Mouse (Mus musculus) left cerebral cortex, postnatal 14 days (tissue): ENCODE measurements around the gene Ube2i. TPM values are rescaled to one million over a fixed set of nuclear protein-coding genes. Genes with fewer than 3 reads are reported as not detected.
A peak's percentile ranks its signal among the peaks of the same experiment; 100 is the strongest.
"Not testable (repeated sequence)": the region's sequence is repeated elsewhere in the genome, so short reads cannot be mapped to it uniquely, and the experiment has no call there.

Source experiments
- DNase-seq, 2 experiments: peaks; one replicate each; pipeline ENCODE4 v3.0.0; 2021 to 2022; ENCODE audit warnings: low spot score in 2 of 2, mixed read lengths in 1 of 2
- intact Hi-C: fragments of 180-260 bp; cut with DNase I; formaldehyde crosslinking; loops from one replicate; pipeline ENCODE4 v1.15.1; 2025
- microRNA-seq, 2 experiments: library from miRNA; unstranded; fragments of <30 nt; microRNA quantifications; one replicate each; pipeline ENCODE4 v1.2.0; 2022
- total RNA-seq, 2 experiments: library from RNA; stranded (reverse); gene quantifications; 2 replicates each; pipeline ENCODE4 v1.2.3; 2021

The Ube2i gene
- total RNA-seq, 2 experiments from 2014 or later = 211 to 216 TPM

DNA sequence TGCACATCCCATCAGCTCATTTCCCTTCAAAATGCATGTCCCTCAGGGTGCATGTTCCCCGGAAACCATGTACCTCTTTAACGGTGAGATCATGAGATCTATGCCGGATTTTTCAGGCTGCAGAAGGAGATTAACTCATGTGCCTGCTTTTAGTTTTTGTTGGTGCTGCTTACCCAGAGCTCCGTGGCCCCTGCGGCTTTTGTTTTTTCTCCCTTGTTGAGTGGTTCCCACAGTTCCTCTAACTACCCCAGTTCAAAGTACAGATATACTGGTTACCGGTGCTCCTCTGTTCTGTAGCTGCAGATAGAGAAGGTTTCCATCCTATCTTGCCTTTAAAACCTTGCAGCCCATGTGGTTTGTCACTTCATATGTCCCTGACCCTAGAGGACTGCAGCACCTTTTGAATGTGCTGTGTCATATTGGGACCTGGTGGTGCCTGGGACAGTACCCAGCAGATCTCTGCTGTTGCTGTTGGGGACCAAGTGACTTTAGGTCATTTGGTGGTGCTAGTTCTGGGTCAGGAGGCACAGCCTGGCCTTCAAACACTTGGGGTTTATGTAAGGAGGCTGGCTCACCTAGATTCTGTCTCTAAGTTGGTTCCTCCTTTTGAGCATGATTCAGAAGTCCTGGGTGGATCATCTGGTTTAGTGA, 51.3 kb downstream of the Ube2i start:
- no peak for DNase-seq
- intact Hi-C loops = no loop called here

DNA sequence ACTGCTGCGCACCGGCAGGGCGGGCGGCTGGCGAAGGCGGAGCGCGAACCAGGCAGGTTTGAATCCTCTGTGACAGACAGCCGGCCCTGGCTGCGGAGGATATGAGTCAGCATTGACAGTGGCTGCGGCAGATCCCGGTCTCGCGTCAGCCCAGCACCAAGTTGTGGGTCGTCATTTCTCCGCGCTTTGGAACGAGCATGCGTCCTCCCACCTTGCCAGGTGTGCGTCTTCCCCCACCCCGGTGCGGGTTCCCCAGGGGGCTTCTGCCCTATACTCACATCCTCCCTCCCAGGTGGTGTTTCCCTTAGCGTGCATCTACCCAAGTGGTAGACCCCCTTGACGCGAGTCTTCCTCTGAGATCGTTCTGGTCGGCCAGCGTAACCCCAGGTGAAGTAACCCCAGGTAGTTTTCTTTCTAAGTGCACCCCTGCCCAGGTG, 51.9 kb downstream of the Ube2i start:
- peak; percentile 23 to 58 for DNase-seq
- intact Hi-C loops = not testable (repeated sequence)

DNA sequence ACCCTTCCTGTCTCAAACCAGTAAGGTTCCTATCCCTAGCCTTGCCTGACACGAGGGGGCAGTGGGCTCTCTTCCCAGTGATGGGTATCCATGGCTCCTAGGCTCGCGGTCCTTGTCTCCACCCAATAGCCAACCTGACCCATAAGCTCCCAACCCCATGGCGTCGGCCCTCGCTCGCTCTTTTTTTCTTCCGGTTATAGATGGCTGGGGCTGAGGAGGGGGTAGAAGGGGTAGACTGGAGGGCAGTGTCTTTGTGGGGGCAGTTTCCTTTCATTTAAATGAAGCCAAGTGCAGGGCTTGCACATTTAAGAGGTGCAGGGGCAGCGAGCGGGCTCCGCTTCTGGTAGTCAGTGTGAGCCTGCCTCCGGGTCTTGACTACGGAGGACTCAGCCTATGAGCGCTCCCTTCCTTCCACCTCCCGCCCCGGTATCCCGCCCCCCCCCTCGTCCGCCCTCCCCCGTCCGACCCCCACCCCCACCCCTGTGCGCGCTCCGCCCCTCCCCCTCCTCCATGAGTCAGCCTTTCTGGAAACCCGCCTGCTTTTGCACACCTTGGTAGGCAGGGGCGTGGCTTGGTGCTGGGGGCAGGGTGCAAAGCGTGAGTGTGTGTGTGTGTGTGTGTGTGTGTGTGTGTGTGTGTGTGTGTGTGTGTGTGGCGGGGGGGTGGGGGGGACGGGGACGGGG, 52.5 kb downstream of the Ube2i start:
- intact Hi-C loops = no loop called here
- DNase-seq = peak; percentile 60 to 67

DNA sequence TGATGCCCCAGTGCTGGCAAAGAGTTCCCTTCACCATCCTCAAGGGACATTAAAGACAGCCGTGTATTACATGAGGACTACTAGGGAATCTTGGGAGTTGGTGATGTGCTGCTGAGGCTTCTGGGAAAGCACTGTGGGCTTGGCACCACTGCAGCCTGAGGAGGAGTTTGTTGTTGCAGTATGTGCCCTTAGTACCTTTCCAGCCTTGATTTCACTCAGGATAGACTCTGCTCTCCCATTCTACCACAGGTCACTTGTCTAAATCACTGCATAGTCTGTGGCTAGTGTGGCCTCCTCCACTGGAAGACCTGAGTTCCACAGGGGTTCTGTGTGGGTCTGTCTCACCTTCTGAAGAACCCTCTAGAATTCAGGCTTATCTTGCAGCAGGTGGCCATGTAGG, 53.7 kb downstream of the Ube2i start:
- no peak for DNase-seq
- intact Hi-C loops = no loop called here

DNA sequence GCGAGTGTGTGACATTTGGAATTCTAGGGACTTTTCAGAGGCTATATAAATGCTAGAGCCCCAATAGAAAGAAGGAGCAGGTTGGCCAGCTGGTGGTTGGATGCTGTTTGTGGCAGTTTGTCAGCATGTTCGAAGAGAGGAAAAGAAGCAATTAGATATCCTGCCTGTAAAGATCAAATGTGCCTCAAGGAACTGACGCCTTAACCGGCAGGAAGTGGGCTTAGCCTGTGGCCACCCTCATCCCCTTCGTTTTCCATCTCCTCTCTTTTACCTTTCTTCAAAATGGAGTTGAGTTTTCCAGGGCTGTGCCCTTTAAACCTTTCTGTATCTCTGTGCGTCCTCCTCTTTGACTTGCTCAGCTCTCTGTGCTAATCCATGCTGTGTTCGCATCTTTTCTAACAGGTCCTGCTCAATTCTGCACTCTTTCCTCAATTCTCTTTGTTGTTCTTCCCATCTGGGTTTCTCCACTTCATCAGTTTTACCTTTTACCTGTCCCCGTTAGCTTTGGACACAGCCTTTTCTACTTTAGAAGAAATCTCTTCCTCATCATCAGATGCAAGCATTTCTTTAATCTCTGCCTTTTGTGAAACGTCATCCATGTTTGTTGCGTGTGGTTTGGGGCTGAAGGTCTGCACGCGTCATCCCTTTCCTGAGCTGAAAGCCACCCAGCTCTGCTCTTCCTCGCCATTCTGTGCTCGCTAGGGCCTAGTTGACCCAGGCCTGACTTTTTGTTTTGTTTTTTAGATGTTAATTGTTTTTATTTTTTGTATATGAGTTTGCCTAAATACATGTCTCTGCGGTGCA, 54.7 kb downstream of the Ube2i start:
- no peak for DNase-seq
- intact Hi-C loops = no loop called here

DNA sequence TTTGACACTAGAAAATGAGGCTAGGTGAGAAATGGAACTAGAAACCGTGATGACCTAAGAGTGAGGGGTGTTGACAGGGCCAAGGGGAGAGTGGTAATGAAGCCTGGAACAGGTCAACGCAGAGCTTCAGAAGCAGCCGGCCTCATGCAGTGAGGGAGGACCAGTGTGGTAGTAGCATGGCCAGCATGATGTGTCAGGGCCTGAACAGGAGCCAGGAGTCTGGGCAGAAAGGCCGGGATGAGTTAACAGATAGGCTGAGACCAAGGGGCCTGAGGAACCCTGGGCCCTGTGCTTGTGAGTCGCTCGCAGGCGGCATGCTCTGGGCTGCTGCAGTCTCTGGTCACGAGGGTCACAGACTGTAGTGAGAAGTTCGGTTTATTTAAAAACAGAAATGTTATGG, 55.5 kb downstream of the Ube2i start:
- intact Hi-C loops = no loop called here
- no peak for DNase-seq

DNA sequence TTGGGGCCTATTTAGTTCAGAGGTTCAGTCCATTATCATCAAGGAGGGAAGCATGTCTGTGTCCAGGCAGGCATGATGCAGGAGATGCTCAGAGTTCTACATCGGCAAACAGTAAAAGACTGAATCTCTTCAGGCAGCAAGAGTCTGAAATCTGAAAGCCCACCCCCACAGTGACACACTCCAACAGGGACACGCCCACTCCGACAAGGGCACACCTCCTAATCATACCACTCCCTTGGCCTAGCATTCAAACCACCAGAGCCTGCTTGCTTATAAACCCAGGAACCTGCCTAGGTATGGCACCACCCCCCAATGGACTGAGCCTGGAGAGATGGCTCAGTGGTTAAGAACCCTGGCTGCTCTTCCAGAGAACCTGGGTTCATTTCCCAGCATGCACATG, 59.0 kb downstream of the Ube2i start:
- intact Hi-C loops = no loop called here
- no peak for DNase-seq

Small RNA genes lying within 50 kb of the gene (microRNA-seq; reads per million reads assigned to microRNA genes)
- gene Mir3547 = 63.6 to 207 reads per million in 2 experiments

Other genes starting within 250 kb of the Ube2i start
- gene Tmem204, start 191.0 kb downstream of the Ube2i start, total RNA-seq = 10 to 100 TPM in 1 of 2 experiments, 1 to 10 TPM in 1; 9.5 to 11.9 TPM
- gene Telo2, start 158.7 kb downstream of the Ube2i start, total RNA-seq = 10 to 100 TPM; 29.8 to 32.3 TPM
- gene Ptx4, start 153.9 kb downstream of the Ube2i start, total RNA-seq = 1 to 10 TPM; 1.9 to 2.3 TPM
- 10 to 100 TPM; 49.7 to 52.2 TPM for gene Clcn7, start 141.2 kb downstream of the Ube2i start, total RNA-seq
- gene Ccdc154, start 112.2 kb downstream of the Ube2i start, total RNA-seq = under 1 TPM in 1 of 2 experiments, not detected in 1; 0.24 TPM
- not detected for gene Gm38655, start 99.2 kb downstream of the Ube2i start, total RNA-seq
- 10 to 100 TPM; 18.4 to 20.0 TPM for gene BC003965, start 90.1 kb downstream of the Ube2i start, total RNA-seq
- gene Unkl, start 86.2 kb downstream of the Ube2i start, total RNA-seq = 10 to 100 TPM; 33.4 to 38.6 TPM
- 10 to 100 TPM; 72.2 to 73.5 TPM for gene Gnptg, start 34.5 kb downstream of the Ube2i start, total RNA-seq
- 10 to 100 TPM; 25.0 to 27.2 TPM for gene Tsr3, start 34.5 kb downstream of the Ube2i start, total RNA-seq
- 10 to 100 TPM; 15.2 to 23.8 TPM for gene Baiap3, start 18.3 kb downstream of the Ube2i start, total RNA-seq
- not detected for gene Prss34, start 23.8 kb upstream of the Ube2i start, total RNA-seq
- not detected for gene Prss28, start 34.0 kb upstream of the Ube2i start, total RNA-seq
- gene Prss29, start 44.0 kb upstream of the Ube2i start, total RNA-seq = not detected
- gene Tpsab1, start 70.9 kb upstream of the Ube2i start, total RNA-seq = not detected
- under 1 TPM in 1 of 2 experiments, not detected in 1; 0.26 TPM for gene Tpsb2, start 91.7 kb upstream of the Ube2i start, total RNA-seq
- not detected for gene Tpsg1, start 94.7 kb upstream of the Ube2i start, total RNA-seq
- 10 to 100 TPM; 42.1 to 43.2 TPM for gene Cacna1h, start 159.2 kb upstream of the Ube2i start, total RNA-seq
- gene Tekt4, start 180.0 kb upstream of the Ube2i start, total RNA-seq = 1 to 10 TPM; 1.5 to 3.8 TPM
- gene Sstr5, start 222.7 kb upstream of the Ube2i start, total RNA-seq = under 1 TPM; 0.15 to 0.26 TPM